Comparison of ENCODE assay signal across 19 mouse cellular contexts in genomic region chr9:61439979-61440378, GRCm38 (mm10).
"Had no signal": no experiment of that assay in that cellular context is flagged by ENCODE, and none has a peak within 500 bp of the region (broad histone marks: within the 10 kb centered on the region; RNA-seq: fewer than 3 reads in every experiment).

No protein-coding gene starts in this region.

- H3K27me3 ChIP-seq: stomach, embryonic 15.5 days had no signal

- H3K36me3 ChIP-seq: limb, embryonic 13.5 days; liver, embryonic 12.5 days; liver, embryonic 15.5 days; neural tube, embryonic 13.5 days; stomach, embryonic 15.5 days had no signal

- ATAC-seq: inflammation-experienced regulatory T-cells, adult 6 months; intestine, embryonic 16.5 days; liver, embryonic 12.5 days had no signal

- DNase-seq: kidney, adult 18-20 months; kidney, adult 9 months; kidney, postnatal 14 days; kidney, postnatal 4 days; left cerebral cortex, postnatal 4 days; liver; lung, adult 2 months; lung, postnatal 14 days; midbrain, embryonic 14.5 days; right cerebral cortex, postnatal 4 days; thymus, adult 18-20 months; thymus, postnatal 36 days had no signal

- H3K27ac ChIP-seq: limb, embryonic 13.5 days; liver, embryonic 12.5 days; liver, embryonic 15.5 days; neural tube, embryonic 13.5 days; stomach, embryonic 15.5 days had no signal

- H3K9me3 ChIP-seq: limb, embryonic 13.5 days; liver, embryonic 12.5 days; liver, embryonic 15.5 days; neural tube, embryonic 13.5 days; stomach, embryonic 15.5 days had no signal

- H3K4me3 ChIP-seq: limb, embryonic 13.5 days; liver, embryonic 12.5 days; liver, embryonic 15.5 days; neural tube, embryonic 13.5 days; stomach, embryonic 15.5 days had no signal

- H3K4me2 ChIP-seq: limb, embryonic 13.5 days; liver, embryonic 12.5 days; liver, embryonic 15.5 days; neural tube, embryonic 13.5 days; stomach, embryonic 15.5 days had no signal

- H3K9ac ChIP-seq: limb, embryonic 13.5 days; liver, embryonic 12.5 days; liver, embryonic 15.5 days; neural tube, embryonic 13.5 days; stomach, embryonic 15.5 days had no signal

- H3K4me1 ChIP-seq: liver, embryonic 12.5 days; liver, embryonic 15.5 days had no signal
